Mouse (Mus musculus): ENCODE data around the gene Fndc1. TPM values are rescaled to one million over a fixed set of nuclear protein-coding genes. Genes with fewer than 3 reads are reported as not detected.

Gene Fndc1
- polyA plus RNA-seq, 1 experiment: 0.25 TPM

DNA sequence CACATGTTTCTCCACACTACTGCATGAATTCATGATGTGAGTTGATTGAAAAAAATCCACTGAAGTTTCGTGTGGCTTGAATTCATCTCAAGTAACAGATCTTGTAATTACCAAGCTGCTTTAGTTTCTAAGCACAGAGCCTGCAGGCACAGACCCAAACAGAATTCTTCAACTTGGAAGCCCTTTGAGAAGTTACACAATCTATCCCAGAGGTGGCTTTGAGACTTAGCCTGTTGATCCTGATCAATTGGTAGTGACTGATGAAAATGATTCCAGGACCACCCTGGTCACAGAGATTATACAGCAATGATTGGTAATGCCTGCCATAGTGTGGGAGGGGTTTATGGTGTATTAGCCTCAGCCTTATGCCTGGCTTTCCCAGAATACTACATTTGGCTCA lies 108.2 kb downstream of the Fndc1 start:
- Histone ChIP-seq H3K27ac (ENCODE audit: control insufficient read depth, insufficient read depth, low read depth, low read length, poor library complexity) (no peak overlapping the region), H3K4me3 (replicated peaks; ENCODE audit: control insufficient read depth, low read depth, low read length) (no peak overlapping the region), H3K4me1 (ENCODE audit: control insufficient read depth, insufficient read depth, low read length) (no peaks in the 10 kb centered on the region)
- TF ChIP-seq CTCF (IDR thresholded peaks at IDR 0.05; ENCODE audit: control insufficient read depth, insufficient read depth, low read length) (no peak), POLR2A (IDR thresholded peaks at IDR 0.05; ENCODE audit: borderline replicate concordance, control insufficient read depth, low read depth, low read length) (no peak)
- 56% methylated on average over 1 of the region's 1 CpGs for WGBS

DNA sequence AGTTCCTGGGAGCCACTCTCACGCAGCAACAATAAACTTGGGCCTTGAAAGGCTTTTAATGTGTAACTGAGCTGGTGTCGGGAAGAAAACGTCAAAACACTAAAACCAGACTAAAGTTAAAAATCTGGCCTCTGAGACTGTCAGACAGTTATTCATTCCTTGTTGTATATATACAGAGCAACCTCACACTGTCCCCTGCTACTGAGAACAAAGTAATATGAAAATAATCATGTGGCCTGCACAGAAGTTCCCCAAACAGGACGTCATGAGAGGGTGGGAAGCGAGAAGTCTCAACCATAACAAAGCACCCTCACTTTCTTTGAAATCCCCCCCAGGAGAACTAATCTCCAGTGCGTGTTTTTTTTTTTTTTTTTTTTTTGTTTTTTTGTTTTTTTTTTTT lies 109.2 kb downstream of the Fndc1 start:
- 65% methylated on average over 6 of the region's 6 CpGs for WGBS
- no peak overlapping the region for H3K4me3 ChIP-seq (replicated peaks; ENCODE audit: control insufficient read depth, low read depth, low read length)
- H3K27ac ChIP-seq (ENCODE audit: control insufficient read depth, insufficient read depth, low read depth, low read length, poor library complexity): no peak overlapping the region
- H3K4me1 ChIP-seq (ENCODE audit: control insufficient read depth, insufficient read depth, low read length): no peaks in the 10 kb centered on the region
- no peak for TF ChIP-seq POLR2A (IDR thresholded peaks at IDR 0.05; ENCODE audit: borderline replicate concordance, control insufficient read depth, low read depth, low read length)

DNA sequence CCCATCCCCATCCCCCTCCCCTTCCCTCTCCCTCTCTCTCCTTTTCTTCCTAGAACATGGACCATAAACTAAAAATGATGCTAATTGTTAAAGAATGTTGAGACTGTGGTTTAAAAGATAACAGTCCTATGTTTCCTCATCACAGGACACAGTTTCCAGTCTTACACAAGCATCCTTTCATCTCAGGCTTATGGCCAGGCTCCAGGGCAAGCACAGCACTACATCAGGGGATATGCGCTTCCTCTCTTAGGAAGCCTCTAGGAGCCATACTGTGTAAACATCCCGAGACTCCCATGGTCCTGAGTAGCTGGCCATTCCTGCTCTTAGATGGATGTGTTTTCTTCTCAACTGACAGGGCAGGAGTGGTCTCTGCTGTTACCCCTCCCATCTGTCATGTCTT lies 114.1 kb downstream of the Fndc1 start:
- H3K4me3 ChIP-seq (replicated peaks; ENCODE audit: control insufficient read depth, low read depth, low read length): no peak overlapping the region
- H3K27ac ChIP-seq (ENCODE audit: control insufficient read depth, insufficient read depth, low read depth, low read length, poor library complexity): no peak overlapping the region
- WGBS: 59% methylated on average over 2 of the region's 2 CpGs
- no peak for TF ChIP-seq CTCF (IDR thresholded peaks at IDR 0.05; ENCODE audit: control insufficient read depth, insufficient read depth, low read length)
- TF ChIP-seq POLR2A (IDR thresholded peaks at IDR 0.05; ENCODE audit: borderline replicate concordance, control insufficient read depth, low read depth, low read length): no peak
- H3K4me1 ChIP-seq (ENCODE audit: control insufficient read depth, insufficient read depth, low read length): no peaks in the 10 kb centered on the region

DNA sequence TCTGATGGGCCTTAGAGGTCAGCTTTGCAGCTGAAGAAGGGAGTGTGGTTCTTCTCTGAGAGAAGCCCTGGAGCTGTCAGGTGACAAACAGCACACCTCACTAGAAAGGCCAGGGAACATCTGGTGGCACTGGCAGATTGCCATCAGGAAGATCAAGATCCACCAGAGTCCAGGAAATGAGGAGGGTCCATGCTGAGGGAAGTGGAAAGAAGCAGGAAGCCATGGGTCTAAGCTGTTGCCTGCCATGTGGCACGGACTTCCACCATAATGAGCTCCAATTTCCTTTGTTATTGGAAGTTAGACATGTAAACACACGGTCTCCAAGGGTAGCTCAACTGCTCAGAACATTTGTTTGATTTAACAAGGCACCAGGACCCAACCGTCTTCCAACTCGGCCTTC lies 120.0 kb downstream of the Fndc1 start:
- H3K4me3 ChIP-seq (replicated peaks; ENCODE audit: control insufficient read depth, low read depth, low read length): no peak overlapping the region
- H3K4me1 ChIP-seq (ENCODE audit: control insufficient read depth, insufficient read depth, low read length): no peaks in the 10 kb centered on the region
- H3K27ac ChIP-seq (ENCODE audit: control insufficient read depth, insufficient read depth, low read depth, low read length, poor library complexity): no peak overlapping the region
- WGBS: 52% methylated on average over 4 of the region's 4 CpGs
- TF ChIP-seq POLR2A (IDR thresholded peaks at IDR 0.05; ENCODE audit: borderline replicate concordance, control insufficient read depth, low read depth, low read length): no peak
- TF ChIP-seq CTCF (IDR thresholded peaks at IDR 0.05; ENCODE audit: control insufficient read depth, insufficient read depth, low read length): no peak

DNA sequence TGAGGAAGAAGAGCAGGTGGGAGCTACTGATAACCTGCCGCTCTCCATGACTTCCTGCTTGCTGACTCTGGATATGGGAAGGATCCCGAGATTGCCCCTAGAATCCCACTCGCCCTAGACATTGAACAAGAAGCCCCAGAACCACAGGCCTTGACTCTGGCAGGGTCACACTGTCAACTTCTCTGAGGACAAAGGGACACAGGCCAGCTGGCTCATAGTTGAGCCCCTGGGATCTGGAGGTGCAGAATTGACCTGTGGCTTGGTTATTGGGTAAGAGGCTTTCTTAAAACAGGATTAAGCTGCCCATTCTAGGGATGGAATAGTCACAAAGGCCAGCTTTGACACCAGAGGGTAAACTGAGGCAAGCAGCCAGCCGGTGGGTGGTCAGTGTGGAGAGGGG lies 136.8 kb downstream of the Fndc1 start:
- no peaks in the 10 kb centered on the region for H3K4me1 ChIP-seq (ENCODE audit: control insufficient read depth, insufficient read depth, low read length)
- no peak overlapping the region for H3K4me3 ChIP-seq (replicated peaks; ENCODE audit: control insufficient read depth, low read depth, low read length)
- 73% methylated on average over 4 of the region's 4 CpGs for WGBS
- TF ChIP-seq POLR2A (IDR thresholded peaks at IDR 0.05; ENCODE audit: borderline replicate concordance, control insufficient read depth, low read depth, low read length) (no peak), CTCF (IDR thresholded peaks at IDR 0.05; ENCODE audit: control insufficient read depth, insufficient read depth, low read length) (no peak)
- H3K27ac ChIP-seq (ENCODE audit: control insufficient read depth, insufficient read depth, low read depth, low read length, poor library complexity): no peak overlapping the region

Other genes starting within 250 kb of the Fndc1 start
- gene Tagap, start 98.7 kb upstream of the Fndc1 start, polyA plus RNA-seq (2011; ENCODE audit: insufficient read depth, insufficient read length, low replicate concordance, missing spikeins): 3.6 and 8.7 TPM in 2 replicates
- gene Rsph3a, start 118.3 kb upstream of the Fndc1 start, polyA plus RNA-seq (2011; ENCODE audit: insufficient read depth, insufficient read length, low replicate concordance, missing spikeins): 8.0 and 23.6 TPM in 2 replicates